Mouse (Mus musculus): ENCODE results near the gene Pax1. TPM values are rescaled to one million over a fixed set of nuclear protein-coding genes. Genes with fewer than 3 reads are reported as not detected.
A peak's percentile ranks its signal among the peaks of the same experiment; 100 is the strongest.

The Pax1 gene
- polyA plus RNA-seq, 1 experiment from 2014 or later: 7.6 TPM

DNA sequence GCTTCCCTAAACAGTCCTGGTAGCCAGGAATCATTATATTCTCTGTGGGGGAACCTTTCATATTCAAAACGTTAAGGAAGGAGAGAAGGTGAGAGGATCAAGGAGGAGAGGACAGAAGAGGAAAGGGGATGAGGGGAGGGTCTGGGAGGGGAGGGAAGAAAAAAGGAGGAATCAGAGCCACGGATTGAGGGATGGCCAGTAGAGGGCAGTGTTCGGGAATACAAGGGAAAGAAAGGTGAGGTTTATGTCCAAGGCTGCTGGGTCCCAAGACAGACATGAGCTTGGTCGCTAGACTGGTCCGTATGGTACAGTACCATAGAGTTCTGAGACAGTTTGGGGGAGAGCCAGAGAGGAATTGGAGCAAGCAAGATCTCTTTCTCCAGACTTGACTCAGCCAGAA is 71.4 kb downstream of the Pax1 start:
- WGBS: 33% methylated on average over 5 of the region's 5 CpGs
- no peaks in the 10 kb centered on the region for H3K9me3 ChIP-seq (ENCODE audit: control insufficient read depth, low read length)
- H3K9ac ChIP-seq (ENCODE audit: low read length): no peak overlapping the region
- H3K27ac ChIP-seq (replicated peaks; ENCODE audit: low read depth, low read length): no peak overlapping the region
- H3K4me2 ChIP-seq (ENCODE audit: low read depth, severe bottlenecking): no peak overlapping the region
- DNase-seq (ENCODE audit: low spot score) (peak; percentile 59), ATAC-seq (ENCODE audit: insufficient number of reproducible peaks, low FRiP score, low TSS enrichment, low read depth) (no peak)
- no peaks in the 10 kb centered on the region for H3K27me3 ChIP-seq (ENCODE audit: control insufficient read depth, insufficient read depth, low read length)
- 0 out of 2 replicates have a peak, but pooled peaks cover 5% of the 10 kb centered on the region for H3K4me1 ChIP-seq (ENCODE audit: control insufficient read depth, insufficient read depth, low read length)
- H3K36me3 ChIP-seq (ENCODE audit: control insufficient read depth, insufficient read depth, low read length): no peaks in the 10 kb centered on the region
- H3K4me3 ChIP-seq (ENCODE audit: low read depth, low read length): no peak overlapping the region

Other genes starting within 250 kb of the Pax1 start
- gene Nkx2-2, start 167.7 kb upstream of the Pax1 start, polyA plus RNA-seq (2014; fragmentation: Nextera tagmentation; extraction: Ambion mirVana): 0.07 TPM in 1 of 2 replicates, not detected in the other